Mouse (Mus musculus) midbrain, embryonic 14.5 days (tissue): ENCODE measurements around the gene Btn2a2. TPM values are rescaled to one million over a fixed set of nuclear protein-coding genes. Genes with fewer than 3 reads are reported as not detected.

ENCODE experiments used
- ATAC-seq: fragments of 200-750 bp; cut with Nextera tagmentation; 2 replicates; pipeline ENCODE4 v1.8.0; 2017; ENCODE audit warnings: moderate number of reproducible peaks, moderate library complexity; ENCODE audit not compliant: low FRiP score, low TSS enrichment
- DNase-seq: peaks from one replicate; pipeline ENCODE4 v3.0.0-alpha.2; 2015
- H3K27ac ChIP-seq: fragments of 300-500 bp; sonication (generic); replicated peaks from 2 replicates; pipeline ENCODE4 v1.5.1; 2014; ENCODE audit warnings: mild to moderate bottlenecking, low read depth, low read length, moderate library complexity
- H3K27me3 ChIP-seq: fragments of 300-500 bp; sonication (generic); 2 replicates; pipeline ENCODE4 v1.6.1; 2014; ENCODE audit warnings: low read length, control low read depth, mixed read lengths; ENCODE audit not compliant: control insufficient read depth, insufficient read depth
- H3K36me3 ChIP-seq: fragments of 300-500 bp; sonication (generic); 2 replicates; pipeline ENCODE4 v1.6.1; 2014; ENCODE audit warnings: low read length, control low read depth; ENCODE audit not compliant: control insufficient read depth, insufficient read depth
- H3K4me1 ChIP-seq: fragments of 300-500 bp; sonication (generic); 2 replicates; pipeline ENCODE4 v1.6.1; 2014; ENCODE audit warnings: mild to moderate bottlenecking, antibody characterized with exemption, low read length, control low read depth; ENCODE audit not compliant: control insufficient read depth, insufficient read depth
- H3K4me2 ChIP-seq: fragments of 300-500 bp; sonication (generic); 2 replicates; pipeline ENCODE4 v1.6.1; 2014; ENCODE audit warnings: mild to moderate bottlenecking, low read length, moderate library complexity
- H3K4me3 ChIP-seq: fragments of 300-500 bp; sonication (generic); replicated peaks from 2 replicates; pipeline ENCODE4 v1.5.1; 2014; ENCODE audit warnings: low read depth, low read length
- H3K9ac ChIP-seq: fragments of 300-500 bp; sonication (generic); replicated peaks from 2 replicates; pipeline ENCODE4 v1.6.1; 2014; ENCODE audit warnings: mild to moderate bottlenecking, low read length, moderate library complexity
- H3K9me3 ChIP-seq: fragments of 300-500 bp; sonication (generic); 2 replicates; pipeline ENCODE4 v1.6.1; 2016; ENCODE audit warnings: low read length, control low read depth, mixed read lengths; ENCODE audit not compliant: control insufficient read depth
- WGBS: fragments of 180-500 bp; shearing (Covaris S2); extraction: QIAGEN DNeasy Blood & Tissue Kit; methylation state at CpG from one replicate; pipeline ENCODE4 v1.1.7; 2014; 5-methylcytosine and 5-hydroxymethylcytosine counted together
- polyA plus RNA-seq: library from polyadenylated mRNA; unstranded; fragments of >200 nt; fragmentation: Nextera tagmentation; extraction: Ambion mirVana; gene quantifications from 2 replicates; pipeline ENCODE4 v1.2.1, GENCODE M21; 2014

The Btn2a2 gene
- polyA plus RNA-seq, 1 experiment from 2014 or later, result not detected

GRCm38 (mm10) chr13:23524654-23525053, 36.0 kb upstream of the Btn2a2 start:
- no peak overlapping the region for H3K9ac ChIP-seq
- ATAC-seq, result peak; percentile 51; the same call in 1 of the 2 replicates
- peak; percentile 90 for DNase-seq
- WGBS, result 7% methylated on average over 5 of the region's 5 CpGs
- H3K36me3 ChIP-seq, result no peaks in the 10 kb centered on the region
- no peaks in the 10 kb centered on the region for H3K9me3 ChIP-seq
- no peak overlapping the region for H3K27ac ChIP-seq
- 0 out of 2 replicates have a peak, but pooled peaks cover 8% of the 10 kb centered on the region for H3K4me1 ChIP-seq
- H3K4me3 ChIP-seq, result peak overlapping the region; percentile 12
- 0 out of 2 replicates have a peak overlapping the region, but pooled peaks have one; percentile 10 for H3K4me2 ChIP-seq
- H3K27me3 ChIP-seq, result no peaks in the 10 kb centered on the region

DNA sequence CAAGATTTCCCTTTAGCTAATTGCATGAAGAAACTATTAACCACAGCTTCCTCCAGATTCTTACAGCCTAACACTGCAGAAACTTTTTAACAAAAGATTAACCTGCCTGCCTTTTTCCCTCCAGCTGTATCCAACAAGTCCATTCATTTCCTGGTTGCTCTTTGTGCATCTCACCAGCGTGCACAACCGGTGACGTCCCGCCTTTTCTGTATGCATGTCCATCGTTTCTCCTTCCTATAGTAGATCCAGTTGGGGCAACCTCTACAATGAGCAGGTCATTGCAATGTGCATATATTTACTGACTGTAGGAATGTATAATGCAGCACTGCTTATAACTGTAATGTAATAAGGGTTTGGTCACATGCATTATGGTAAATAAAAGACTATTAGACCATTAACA, 35.3 kb upstream of the Btn2a2 start:
- H3K4me1 ChIP-seq, result 0 out of 2 replicates have a peak, but pooled peaks cover 6% of the 10 kb centered on the region
- no peaks in the 10 kb centered on the region for H3K27me3 ChIP-seq
- no peak overlapping the region for H3K9ac ChIP-seq
- no peak for DNase-seq
- H3K4me3 ChIP-seq, result no peak overlapping the region
- no peak overlapping the region for H3K4me2 ChIP-seq
- no peak overlapping the region for H3K27ac ChIP-seq
- no peaks in the 10 kb centered on the region for H3K9me3 ChIP-seq
- no peaks in the 10 kb centered on the region for H3K36me3 ChIP-seq
- no peak for ATAC-seq
- 42% methylated on average over 5 of the region's 5 CpGs for WGBS

- WGBS, result under 1% methylated on average over 14 of the region's 14 CpGs
- no peak overlapping the region for H3K4me3 ChIP-seq
- no peak overlapping the region for H3K27ac ChIP-seq
These were observed 33.0 kb upstream of the Btn2a2 start for GRCm38 (mm10) chr13:23521703-23522102.

GRCm38 (mm10) chr13:23519416-23519815, 30.8 kb upstream of the Btn2a2 start:
- Histone ChIP-seq H3K4me1 (no peaks in the 10 kb centered on the region), H3K27ac (no peak overlapping the region), H3K36me3 (no peaks in the 10 kb centered on the region), H3K4me3 (peak overlapping the region; percentile 46), H3K27me3 (no peaks in the 10 kb centered on the region), H3K9me3 (no peaks in the 10 kb centered on the region), H3K9ac (no peak overlapping the region), H3K4me2 (peak overlapping the region; percentile 85)
- peak; percentile 41; the same call in 1 of the 2 replicates for ATAC-seq
- WGBS, result 1% methylated on average over 10 of the region's 10 CpGs
- peak; percentile 88 for DNase-seq

More at GRCm38 (mm10) chr13:23521703-23522102, 33.0 kb upstream of the Btn2a2 start:
- ATAC-seq (no peak), DNase-seq (peak; percentile 80)
- Histone ChIP-seq H3K9ac (no peak overlapping the region), H3K4me1 (0 out of 2 replicates have a peak, but pooled peaks cover under 1% of the 10 kb centered on the region), H3K9me3 (no peaks in the 10 kb centered on the region), H3K36me3 (no peaks in the 10 kb centered on the region), H3K4me2 (peak overlapping the region; percentile 25), H3K27me3 (no peaks in the 10 kb centered on the region)

DNA sequence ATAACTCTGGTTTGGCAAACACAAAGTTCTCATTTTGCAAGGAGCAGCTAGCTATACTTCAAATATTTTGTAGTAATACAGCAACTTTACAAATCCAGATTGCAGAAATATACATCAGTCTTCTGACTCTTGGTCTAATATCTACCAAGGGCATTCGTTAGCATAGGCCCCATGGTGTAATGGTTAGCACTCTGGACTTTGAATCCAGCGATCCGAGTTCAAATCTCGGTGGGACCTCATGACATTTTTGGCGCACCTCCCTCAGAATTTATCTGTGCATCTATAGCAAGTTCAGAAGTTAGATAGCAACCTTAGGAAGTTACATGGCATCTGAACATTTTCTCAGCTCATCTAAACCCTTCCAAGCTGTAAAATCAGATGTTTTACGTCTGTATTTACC, 30.2 kb upstream of the Btn2a2 start:
- H3K36me3 ChIP-seq, result no peaks in the 10 kb centered on the region
- no peaks in the 10 kb centered on the region for H3K4me1 ChIP-seq
- ATAC-seq, result peak; percentile 31; the same call in 1 of the 2 replicates
- WGBS, result 0% methylated on average over 6 of the region's 6 CpGs
- H3K4me3 ChIP-seq, result peak overlapping the region; percentile 46
- H3K9ac ChIP-seq, result no peak overlapping the region
- H3K27me3 ChIP-seq, result no peaks in the 10 kb centered on the region
- no peak overlapping the region for H3K27ac ChIP-seq
- peak; percentile 87 for DNase-seq
- H3K9me3 ChIP-seq, result no peaks in the 10 kb centered on the region
- peak overlapping the region; percentile 85 for H3K4me2 ChIP-seq

DNA sequence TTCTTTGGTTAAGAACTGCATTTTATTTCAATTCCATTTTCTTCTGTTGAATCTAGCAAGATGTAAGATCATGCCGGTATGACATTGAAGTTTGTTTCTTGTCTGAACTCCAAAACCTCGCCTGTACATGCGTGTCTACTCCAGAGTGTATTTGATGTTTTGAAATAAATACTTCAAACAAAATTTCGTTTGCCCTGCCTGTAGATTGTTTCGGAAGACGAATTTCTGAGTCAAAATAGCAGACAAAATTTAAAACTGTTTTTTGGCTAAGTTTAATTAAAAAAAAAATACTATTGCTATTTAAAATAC, 29.6 kb upstream of the Btn2a2 start:
- Histone ChIP-seq H3K9ac (no peak overlapping the region), H3K9me3 (no peaks in the 10 kb centered on the region), H3K4me1 (no peaks in the 10 kb centered on the region), H3K4me3 (peak overlapping the region; percentile 46), H3K36me3 (no peaks in the 10 kb centered on the region), H3K4me2 (peak overlapping the region; percentile 85), H3K27ac (no peak overlapping the region), H3K27me3 (no peaks in the 10 kb centered on the region)
- ATAC-seq (no peak), DNase-seq (no peak)
- WGBS, result under 1% methylated on average over 6 of the region's 6 CpGs

GRCm38 (mm10) chr13:23517603-23518294, 29.1 kb upstream of the Btn2a2 start:
- DNase-seq (peak; percentile 90), ATAC-seq (peak; percentile 91)
- no peaks in the 10 kb centered on the region for H3K4me1 ChIP-seq
- H3K4me2 ChIP-seq, result peak overlapping the region; percentile 85
- no peaks in the 10 kb centered on the region for H3K9me3 ChIP-seq
- no peak overlapping the region for H3K9ac ChIP-seq
- H3K36me3 ChIP-seq, result no peaks in the 10 kb centered on the region
- H3K4me3 ChIP-seq, result peak overlapping the region; percentile 46
- no peaks in the 10 kb centered on the region for H3K27me3 ChIP-seq
- WGBS, result under 1% methylated on average over 27 of the region's 27 CpGs
- no peak overlapping the region for H3K27ac ChIP-seq

DNA sequence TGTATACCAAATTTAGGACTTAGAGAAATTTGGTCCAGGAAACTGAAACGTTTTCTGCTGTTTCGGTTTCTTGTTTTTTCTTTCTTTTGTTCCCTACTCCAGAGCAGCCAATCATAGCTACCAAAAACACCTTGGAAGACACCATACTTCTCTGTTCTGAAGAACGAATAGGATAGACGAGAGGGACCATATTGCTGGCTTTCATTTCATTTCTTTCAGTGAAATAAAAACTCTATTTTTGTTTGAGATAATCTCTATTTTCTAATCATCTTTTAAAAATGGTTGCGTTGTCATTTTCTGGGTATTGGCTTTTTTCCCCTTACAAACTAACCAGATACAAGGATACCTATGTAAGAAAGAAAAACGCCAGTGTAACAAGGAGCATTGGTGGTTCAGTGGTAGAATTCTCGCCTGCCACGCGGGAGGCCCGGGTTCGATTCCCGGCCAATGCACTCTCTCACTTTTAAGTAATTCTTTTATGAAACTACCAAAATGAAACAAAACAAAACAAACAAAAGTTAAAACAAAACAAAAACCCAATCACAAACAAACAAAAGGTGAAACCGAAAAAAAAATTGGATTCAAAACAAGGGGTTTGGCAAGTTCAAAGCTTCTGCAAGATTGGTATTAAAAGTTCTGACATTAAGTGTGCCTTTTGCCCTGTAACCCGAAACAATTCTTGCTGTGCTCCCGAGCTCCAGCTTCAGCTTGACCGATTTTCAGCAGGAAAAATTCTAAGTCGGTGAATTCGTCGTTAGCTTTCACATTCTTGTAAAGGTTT, 28.4 kb upstream of the Btn2a2 start:
- H3K9ac ChIP-seq, result no peak overlapping the region
- H3K36me3 ChIP-seq, result no peaks in the 10 kb centered on the region
- peak; percentile 93 for DNase-seq
- H3K4me2 ChIP-seq, result peak overlapping the region; percentile 85
- no peaks in the 10 kb centered on the region for H3K27me3 ChIP-seq
- no peaks in the 10 kb centered on the region for H3K9me3 ChIP-seq
- peak; percentile 78 for ATAC-seq
- WGBS, result under 1% methylated on average over 19 of the region's 19 CpGs
- H3K4me1 ChIP-seq, result no peaks in the 10 kb centered on the region
- H3K27ac ChIP-seq, result no peak overlapping the region
- H3K4me3 ChIP-seq, result peak overlapping the region; percentile 46
